Mouse (Mus musculus) yolk sac, embryonic 10.5 days (tissue): ENCODE measurements around the gene Cd164.
A peak's percentile ranks its signal among the peaks of the same experiment; 100 is the strongest.

ENCODE experiments used
- DNase-seq: peaks from one replicate; pipeline ENCODE4 v3.0.0-alpha.2; 2017; ENCODE audit warnings: low spot score

The Cd164 gene

DNA sequence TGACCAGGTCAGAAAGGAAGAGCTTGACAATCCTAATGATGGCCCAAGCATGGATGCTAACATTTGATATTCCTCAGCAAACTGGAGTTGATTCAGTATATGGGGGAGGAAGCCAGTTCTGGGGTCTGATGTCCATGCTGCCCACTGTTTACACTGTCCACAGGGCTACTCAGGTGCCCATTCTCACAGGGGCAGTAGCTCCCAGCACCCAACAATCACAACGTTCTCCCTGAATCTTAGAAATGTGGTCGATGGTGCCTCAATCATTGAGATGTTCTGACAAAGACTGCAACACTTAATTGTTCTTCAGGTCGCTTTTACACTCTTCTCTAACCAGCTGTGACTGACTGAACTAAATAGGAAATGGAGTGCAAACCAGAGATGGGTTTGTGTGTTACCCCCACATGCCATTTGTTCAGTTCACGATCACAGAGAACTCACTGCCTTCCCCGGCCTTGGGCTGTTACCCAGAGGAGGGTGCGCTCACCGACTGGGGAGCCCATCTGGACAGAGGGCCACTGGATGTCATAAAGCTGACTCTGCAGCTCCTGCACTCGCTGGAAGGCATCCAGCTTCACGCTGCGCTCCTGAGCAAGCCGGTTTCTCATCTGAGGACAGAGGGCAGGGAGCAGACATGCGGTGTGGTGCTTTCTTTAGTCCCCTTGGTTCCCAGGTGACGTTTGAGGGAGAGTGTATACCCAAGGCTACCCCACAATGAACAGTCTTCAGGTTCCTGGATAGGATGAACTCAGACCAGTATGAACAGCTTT, 27.4 kb downstream of the Cd164 start:
- DNase-seq = no peak

- DNase-seq = no peak
These were observed 31.5 kb downstream of the Cd164 start for GRCm38 (mm10) chr10:41550711-41551110.

GRCm38 (mm10) chr10:41552319-41552718, 33.1 kb downstream of the Cd164 start:
- no peak for DNase-seq

GRCm38 (mm10) chr10:41552847-41553589, 33.8 kb downstream of the Cd164 start:
- peak; percentile 47 for DNase-seq

DNA sequence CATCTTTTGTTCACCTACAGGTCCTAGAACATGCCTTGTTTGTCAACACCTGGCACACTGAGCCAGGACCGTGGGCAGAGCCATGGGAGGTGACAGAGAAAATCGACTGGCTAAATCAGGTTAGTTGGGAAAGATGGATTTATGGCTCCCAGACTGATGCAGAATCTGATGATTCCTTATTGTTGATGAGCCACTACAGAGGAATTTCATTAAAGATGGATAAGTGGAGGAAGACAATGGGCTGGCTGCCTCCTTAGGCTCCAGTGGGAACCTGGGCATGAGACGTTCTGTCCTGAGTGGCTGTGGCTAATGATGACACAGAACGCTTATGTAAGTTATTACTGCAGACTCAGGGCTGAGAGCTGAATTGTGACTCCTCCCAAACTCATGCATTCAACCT, 34.5 kb downstream of the Cd164 start:
- DNase-seq = no peak

DNA sequence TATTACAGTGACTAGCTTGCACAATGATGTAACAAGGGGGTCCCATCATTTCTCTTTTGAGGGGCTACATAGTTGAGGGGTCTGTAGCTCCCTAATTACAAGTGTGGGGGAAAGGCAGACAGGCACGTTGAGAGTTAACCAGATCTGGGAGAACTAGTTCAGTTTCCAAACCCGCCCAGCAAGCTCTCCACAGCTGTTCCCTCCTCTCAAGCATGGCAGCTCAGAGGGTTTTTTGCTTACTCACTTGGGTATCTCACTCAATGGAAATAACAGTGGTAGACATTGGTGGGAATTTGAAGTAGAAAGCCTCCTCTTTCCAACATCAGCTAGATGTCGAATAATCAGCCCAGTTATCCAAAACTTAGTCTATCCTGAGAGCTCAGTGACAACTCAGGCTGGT, 35.9 kb downstream of the Cd164 start:
- DNase-seq = no peak

GRCm38 (mm10) chr10:41558401-41558800, 39.2 kb downstream of the Cd164 start:
- no peak for DNase-seq

GRCm38 (mm10) chr10:41561701-41562395, 42.6 kb downstream of the Cd164 start:
- no peak for DNase-seq

- peak; percentile 33 for DNase-seq
These were observed 45.9 kb downstream of the Cd164 start for GRCm38 (mm10) chr10:41565141-41565540.

DNA sequence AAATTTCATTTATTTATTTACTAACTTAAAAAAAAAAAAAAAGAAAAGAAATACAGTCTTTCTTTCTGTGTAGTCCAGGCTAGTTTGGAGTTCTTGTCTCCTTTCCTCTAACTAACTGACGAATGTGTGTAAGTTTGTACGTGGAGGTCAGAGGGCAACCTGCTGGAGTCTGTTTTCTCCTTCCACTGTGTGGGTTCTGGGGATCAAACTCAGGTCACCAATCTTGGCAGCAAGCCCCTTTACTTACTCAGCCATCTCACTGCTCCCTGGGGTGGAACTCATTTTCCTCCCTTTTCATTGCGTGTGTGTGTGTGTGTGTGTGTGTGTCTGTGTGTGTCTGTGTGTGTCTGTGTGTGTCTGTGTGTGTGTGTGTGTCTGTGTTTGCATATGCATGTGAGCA, 49.1 kb downstream of the Cd164 start:
- no peak for DNase-seq

DNA sequence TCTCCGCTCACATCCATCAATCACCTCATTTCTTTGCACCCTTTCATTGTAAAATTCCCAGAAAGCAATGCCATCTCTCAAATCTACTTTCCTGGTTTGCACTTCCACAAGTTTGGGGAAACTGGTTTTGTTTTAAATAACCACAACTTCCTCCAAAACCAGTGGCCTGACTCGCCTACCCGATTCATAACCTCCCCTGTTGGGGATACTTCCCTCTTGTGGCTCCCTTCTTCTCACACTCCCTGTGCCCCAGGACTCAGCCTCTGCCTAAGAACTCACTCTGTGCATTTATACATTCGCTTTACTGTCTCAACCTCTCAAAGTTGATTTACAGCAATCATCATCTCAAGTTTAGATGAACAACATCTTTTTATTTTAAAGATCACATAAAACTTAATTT, 51.9 kb downstream of the Cd164 start:
- DNase-seq = no peak

DNA sequence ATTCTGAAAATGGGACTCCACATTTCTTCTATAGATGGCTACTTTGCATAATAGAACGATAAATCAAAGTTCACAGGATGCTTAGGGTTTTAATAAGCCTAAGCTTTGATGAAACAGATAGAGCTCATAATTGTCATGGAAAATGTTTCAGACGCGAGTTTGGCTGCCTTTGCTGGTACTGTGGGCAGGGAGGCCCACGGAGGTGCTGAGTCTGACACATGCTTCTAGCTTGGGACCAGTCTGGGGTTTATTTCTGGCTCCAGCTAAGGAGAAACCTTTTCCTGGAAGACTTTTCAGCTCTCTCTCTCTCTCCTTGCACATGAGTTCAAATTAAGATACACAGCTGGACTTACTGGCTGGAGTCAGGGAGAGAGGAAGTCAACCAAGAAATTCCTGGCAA, 53.1 kb downstream of the Cd164 start:
- no peak for DNase-seq

- DNase-seq = no peak
These were observed 54.0 kb downstream of the Cd164 start for GRCm38 (mm10) chr10:41573190-41573589.

GRCm38 (mm10) chr10:41575451-41576327, 56.5 kb downstream of the Cd164 start:
- no peak for DNase-seq

- no peak for DNase-seq
These were observed 57.2 kb downstream of the Cd164 start for GRCm38 (mm10) chr10:41576328-41576833.

DNA sequence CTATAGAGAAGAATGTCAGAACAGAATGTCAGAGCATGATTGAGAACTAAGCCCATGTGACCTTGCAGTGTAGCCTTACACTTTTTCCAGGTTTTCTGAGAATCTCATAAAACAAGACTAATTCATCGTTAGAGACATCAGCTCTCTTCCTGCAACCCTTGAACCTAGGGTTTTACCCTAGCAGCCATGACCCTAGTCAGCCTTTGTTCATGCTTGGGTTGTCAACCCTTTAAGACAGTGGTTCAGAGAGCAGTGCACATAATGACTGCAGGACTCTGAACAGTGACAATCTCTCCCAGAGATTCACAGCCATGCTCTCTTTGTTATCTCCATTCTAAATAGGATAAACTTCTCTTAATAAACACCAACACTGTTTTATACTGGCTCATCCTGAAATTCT, 59.3 kb downstream of the Cd164 start:
- no peak for DNase-seq

- no peak for DNase-seq
These were observed 61.2 kb downstream of the Cd164 start for GRCm38 (mm10) chr10:41580441-41580840.
